Mouse (Mus musculus) heart, postnatal 0 days (tissue): Measurements from ENCODE around the gene Ccser1.

Experiments
- CTCF ChIP-seq: IDR thresholded peaks from 2 replicates; pipeline ENCODE4 v1.5.1; 2016; ENCODE audit warnings: antibody characterized with exemption, control low read depth, low read depth
- EP300 ChIP-seq: IDR thresholded peaks from 2 replicates; pipeline ENCODE4 v1.6.1; 2016; ENCODE audit warnings: antibody characterized with exemption, low read depth

DNA sequence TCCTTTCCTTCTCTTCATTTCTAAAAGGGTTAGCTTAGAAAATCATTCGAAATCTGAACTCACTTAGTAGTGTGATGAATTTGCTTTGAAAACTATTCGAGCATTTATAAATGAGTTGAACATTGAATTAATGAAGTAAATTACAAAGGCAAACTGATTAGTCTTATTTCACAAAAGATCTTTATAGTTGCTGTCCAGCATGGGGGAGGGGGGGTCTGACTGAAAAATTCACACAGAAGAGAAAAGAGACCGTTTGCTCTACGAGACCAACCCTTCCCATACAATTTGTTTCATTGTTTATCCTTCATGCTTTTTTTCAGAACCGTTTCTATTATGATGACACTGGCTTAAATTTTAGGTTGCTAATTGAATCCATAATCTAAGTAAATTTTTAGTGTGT, 583.3 kb downstream of the Ccser1 start:
- no peak for TF ChIP-seq CTCF
- no peak for TF ChIP-seq EP300
